Mouse (Mus musculus): ENCODE data around the gene Tmem150a. TPM values are rescaled to one million over a fixed set of nuclear protein-coding genes. Genes with fewer than 3 reads are reported as not detected.

Gene Tmem150a
- polyA plus RNA-seq, 1 experiment from 2014 or later: 39.5 TPM

- Histone ChIP-seq H3K9ac (ENCODE audit: low read depth, low read length) (peak overlapping the region; percentile 30; the same call in 1 of the 2 replicates), H3K4me3 (ENCODE audit: low read depth, low read length) (no peak overlapping the region), H3K4me2 (no peak overlapping the region), H3K27ac (ENCODE audit: low read depth, low read length) (no peak overlapping the region), H3K36me3 (ENCODE audit: control insufficient read depth, insufficient read depth, low read length) (peaks cover 9% of the 10 kb centered on the region; the same call in 1 of the 2 replicates), H3K27me3 (replicated peaks; ENCODE audit: control insufficient read depth, insufficient read depth, low read length) (no peaks in the 10 kb centered on the region), H3K4me1 (replicated peaks; ENCODE audit: control insufficient read depth, insufficient read depth, low read length) (peaks cover 44% of the 10 kb centered on the region), H3K9me3 (ENCODE audit: control insufficient read depth, low read length) (no peaks in the 10 kb centered on the region)
- no peak for ATAC-seq (replicated peaks; ENCODE audit: low FRiP score)
- no peak for DNase-seq (ENCODE audit: low spot score)
- WGBS: 89% methylated on average over 4 of the region's 4 CpGs
Measured at GRCm38 (mm10) chr6:72373184-72373583, 17.9 kb downstream of the Tmem150a start.

GRCm38 (mm10) chr6:72374206-72374605 lies 19.0 kb downstream of the Tmem150a start:
- H3K36me3 ChIP-seq (ENCODE audit: control insufficient read depth, insufficient read depth, low read length): peaks cover 5% of the 10 kb centered on the region; the same call in 1 of the 2 replicates
- H3K4me1 ChIP-seq (replicated peaks; ENCODE audit: control insufficient read depth, insufficient read depth, low read length): peaks cover 50% of the 10 kb centered on the region
- no peak overlapping the region for H3K4me3 ChIP-seq (ENCODE audit: low read depth, low read length)
- H3K9ac ChIP-seq (ENCODE audit: low read depth, low read length): no peak overlapping the region
- H3K9me3 ChIP-seq (ENCODE audit: control insufficient read depth, low read length): no peaks in the 10 kb centered on the region
- 59% methylated on average over 7 of the region's 7 CpGs for WGBS
- peak overlapping the region; percentile 9; the same call in 1 of the 2 replicates for H3K27ac ChIP-seq (ENCODE audit: low read depth, low read length)
- H3K27me3 ChIP-seq (replicated peaks; ENCODE audit: control insufficient read depth, insufficient read depth, low read length): no peaks in the 10 kb centered on the region
- ATAC-seq (replicated peaks; ENCODE audit: low FRiP score) (no peak), DNase-seq (ENCODE audit: low spot score) (no peak)
- peak overlapping the region; percentile 12 for H3K4me2 ChIP-seq

GRCm38 (mm10) chr6:72374820-72375563 lies 19.7 kb downstream of the Tmem150a start:
- Histone ChIP-seq H3K9ac (ENCODE audit: low read depth, low read length) (no peak overlapping the region), H3K36me3 (ENCODE audit: control insufficient read depth, insufficient read depth, low read length) (peaks cover under 1% of the 10 kb centered on the region; the same call in 1 of the 2 replicates), H3K4me3 (ENCODE audit: low read depth, low read length) (no peak overlapping the region), H3K9me3 (ENCODE audit: control insufficient read depth, low read length) (no peaks in the 10 kb centered on the region), H3K4me2 (peak overlapping the region; percentile 42), H3K27me3 (replicated peaks; ENCODE audit: control insufficient read depth, insufficient read depth, low read length) (no peaks in the 10 kb centered on the region), H3K4me1 (replicated peaks; ENCODE audit: control insufficient read depth, insufficient read depth, low read length) (peaks cover 45% of the 10 kb centered on the region), H3K27ac (ENCODE audit: low read depth, low read length) (peak overlapping the region; percentile 53; the same call in 1 of the 2 replicates)
- DNase-seq (ENCODE audit: low spot score): no peak
- peak; percentile 67 for ATAC-seq (replicated peaks; ENCODE audit: low FRiP score)
- WGBS: 44% methylated on average over 15 of the region's 15 CpGs

GRCm38 (mm10) chr6:72378510-72379234 lies 23.4 kb downstream of the Tmem150a start:
- Histone ChIP-seq H3K4me3 (ENCODE audit: low read depth, low read length) (peak overlapping the region; percentile 78), H3K4me2 (peak overlapping the region; percentile 68), H3K27ac (ENCODE audit: low read depth, low read length) (no peak overlapping the region), H3K9ac (ENCODE audit: low read depth, low read length) (peak overlapping the region; percentile 80; the same call in 1 of the 2 replicates), H3K27me3 (replicated peaks; ENCODE audit: control insufficient read depth, insufficient read depth, low read length) (no peaks in the 10 kb centered on the region), H3K36me3 (ENCODE audit: control insufficient read depth, insufficient read depth, low read length) (no peaks in the 10 kb centered on the region), H3K9me3 (ENCODE audit: control insufficient read depth, low read length) (no peaks in the 10 kb centered on the region), H3K4me1 (replicated peaks; ENCODE audit: control insufficient read depth, insufficient read depth, low read length) (peaks cover 36% of the 10 kb centered on the region)
- no peak for ATAC-seq (replicated peaks; ENCODE audit: low FRiP score)
- DNase-seq (ENCODE audit: low spot score): no peak
- WGBS: 73% methylated on average over 8 of the region's 8 CpGs

GRCm38 (mm10) chr6:72379377-72380130 lies 24.3 kb downstream of the Tmem150a start:
- Histone ChIP-seq H3K9me3 (ENCODE audit: control insufficient read depth, low read length) (no peaks in the 10 kb centered on the region), H3K27ac (ENCODE audit: low read depth, low read length) (peak overlapping the region; percentile 83), H3K36me3 (ENCODE audit: control insufficient read depth, insufficient read depth, low read length) (no peaks in the 10 kb centered on the region; the same call in 1 of the 2 replicates), H3K27me3 (replicated peaks; ENCODE audit: control insufficient read depth, insufficient read depth, low read length) (no peaks in the 10 kb centered on the region), H3K4me3 (ENCODE audit: low read depth, low read length) (peak overlapping the region; percentile 78), H3K9ac (ENCODE audit: low read depth, low read length) (peak overlapping the region; percentile 80), H3K4me2 (peak overlapping the region; percentile 68), H3K4me1 (replicated peaks; ENCODE audit: control insufficient read depth, insufficient read depth, low read length) (peaks cover 37% of the 10 kb centered on the region)
- DNase-seq (ENCODE audit: low spot score): no peak
- ATAC-seq (replicated peaks; ENCODE audit: low FRiP score): 0 out of 2 replicates have a peak, but pooled peaks have one; percentile 3
- whole genome bisulfite sequencing: 21% methylated on average over 7 of the region's 7 CpGs

- WGBS: under 1% methylated on average over 49 of the region's 49 CpGs
- peaks cover 39% of the 10 kb centered on the region for H3K4me1 ChIP-seq (replicated peaks; ENCODE audit: control insufficient read depth, insufficient read depth, low read length)
- peak; percentile 78 for ATAC-seq (replicated peaks; ENCODE audit: low FRiP score)
Measured at GRCm38 (mm10) chr6:72380131-72380770, 25.0 kb downstream of the Tmem150a start, which contains the start of gene Vamp5. TSS of gene Vamp5 (minus strand) at chr6:72380468.

GRCm38 (mm10) chr6:72382494-72382893 lies 27.2 kb downstream of the Tmem150a start:
- no peak overlapping the region for H3K9ac ChIP-seq (ENCODE audit: low read depth, low read length)
- H3K4me1 ChIP-seq (replicated peaks; ENCODE audit: control insufficient read depth, insufficient read depth, low read length): peaks cover 46% of the 10 kb centered on the region
- ATAC-seq (replicated peaks; ENCODE audit: low FRiP score): no peak
- H3K4me2 ChIP-seq: no peak overlapping the region
- peak overlapping the region; percentile 94 for H3K27ac ChIP-seq (ENCODE audit: low read depth, low read length)
- H3K27me3 ChIP-seq (replicated peaks; ENCODE audit: control insufficient read depth, insufficient read depth, low read length): no peaks in the 10 kb centered on the region
- peaks cover 7% of the 10 kb centered on the region; the same call in 1 of the 2 replicates for H3K36me3 ChIP-seq (ENCODE audit: control insufficient read depth, insufficient read depth, low read length)
- no peaks in the 10 kb centered on the region for H3K9me3 ChIP-seq (ENCODE audit: control insufficient read depth, low read length)
- DNase-seq (ENCODE audit: low spot score): no peak
- 81% methylated on average over 6 of the region's 6 CpGs for WGBS
- H3K4me3 ChIP-seq (ENCODE audit: low read depth, low read length): no peak overlapping the region

More at GRCm38 (mm10) chr6:72380131-72380770, 25.0 kb downstream of the Tmem150a start, which contains the start of gene Vamp5:
- peak; percentile 80 for DNase-seq (ENCODE audit: low spot score)
- Histone ChIP-seq H3K4me2 (peak within 1 kb of the TSS; percentile 68), H3K9ac (ENCODE audit: low read depth, low read length) (peak within 1 kb of the TSS; percentile 80), H3K36me3 (ENCODE audit: control insufficient read depth, insufficient read depth, low read length) (peaks cover 4% of the 10 kb centered on the region; the same call in 1 of the 2 replicates), H3K27me3 (replicated peaks; ENCODE audit: control insufficient read depth, insufficient read depth, low read length) (no peaks in the 10 kb centered on the region), H3K4me3 (ENCODE audit: low read depth, low read length) (peak within 1 kb of the TSS; percentile 78), H3K9me3 (ENCODE audit: control insufficient read depth, low read length) (no peaks in the 10 kb centered on the region), H3K27ac (ENCODE audit: low read depth, low read length) (peak within 1 kb of the TSS; percentile 83)
